Mouse (Mus musculus) forebrain, embryonic 11.5 days (tissue): Measurements from ENCODE around the gene Gm10842. TPM values are rescaled to one million over a fixed set of nuclear protein-coding genes. Genes with fewer than 3 reads are reported as not detected.

Experiments
- ATAC-seq: fragments of 200-750 bp; cut with Nextera tagmentation; replicated peaks from 2 replicates; pipeline ENCODE4 v1.8.0; 2017; ENCODE audit warnings: moderate TSS enrichment; ENCODE audit not compliant: low FRiP score
- DNase-seq: peaks from one replicate; pipeline ENCODE4 v3.0.0-alpha.2; 2017; ENCODE audit warnings: low spot score
- H3K27ac ChIP-seq: fragments of 300-500 bp; sonication (generic); 2 replicates; pipeline ENCODE4 v1.5.1; 2014; ENCODE audit warnings: low read depth, low read length
- H3K27me3 ChIP-seq: fragments of 300-500 bp; sonication (generic); 2 replicates; pipeline ENCODE4 v1.6.1; 2014; ENCODE audit warnings: mild to moderate bottlenecking, low read length, mixed read lengths; ENCODE audit not compliant: control insufficient read depth, insufficient read depth
- H3K36me3 ChIP-seq: fragments of 300-500 bp; sonication (generic); 2 replicates; pipeline ENCODE4 v1.6.1; 2014; ENCODE audit warnings: mild to moderate bottlenecking, low read length, moderate library complexity, mixed read lengths; ENCODE audit not compliant: control insufficient read depth, insufficient read depth
- H3K4me1 ChIP-seq: fragments of 300-500 bp; sonication (generic); replicated peaks from 2 replicates; pipeline ENCODE4 v1.6.1; 2014; ENCODE audit warnings: low read length, mixed read lengths; ENCODE audit not compliant: control insufficient read depth, insufficient read depth
- H3K4me2 ChIP-seq: fragments of 300-500 bp; sonication (generic); 2 replicates; pipeline ENCODE4 v1.6.1; 2014; ENCODE audit warnings: low read depth, mild to moderate bottlenecking, low read length, moderate library complexity, mixed read lengths; ENCODE audit not compliant: severe bottlenecking
- H3K4me3 ChIP-seq: fragments of 300-500 bp; sonication (generic); 2 replicates; pipeline ENCODE4 v1.5.1; 2014; ENCODE audit warnings: low read depth, low read length
- H3K9ac ChIP-seq: fragments of 300-500 bp; sonication (generic); 2 replicates; pipeline ENCODE4 v1.6.1; 2014; ENCODE audit warnings: low read length
- H3K9me3 ChIP-seq: fragments of 300-500 bp; sonication (generic); 2 replicates; pipeline ENCODE4 v1.6.1; 2016; ENCODE audit warnings: low read length, mixed read lengths; ENCODE audit not compliant: control insufficient read depth
- WGBS: fragments of 180-500 bp; shearing (Covaris S2); extraction: QIAGEN DNeasy Blood & Tissue Kit; methylation state at CpG from one replicate; pipeline ENCODE4 v1.1.7; 2014; 5-methylcytosine and 5-hydroxymethylcytosine counted together
- polyA plus RNA-seq: library from polyadenylated mRNA; unstranded; fragments of >200 nt; fragmentation: Nextera tagmentation; extraction: Ambion mirVana; gene quantifications from 2 replicates; pipeline ENCODE4 v1.2.1, GENCODE M21; 2014

The Gm10842 gene
- polyA plus RNA-seq, 1 experiment from 2014 or later, result not detected

GRCm38 (mm10) chr11:105149766-105150165, 3.1 kb downstream of the Gm10842 start:
- WGBS, result 100% methylated on average over 1 of the region's 1 CpGs
- Histone ChIP-seq H3K36me3 (no peaks in the 10 kb centered on the region), H3K4me3 (no peak overlapping the region), H3K9ac (no peak overlapping the region), H3K4me1 (peaks cover 2% of the 10 kb centered on the region; the same call in 1 of the 2 replicates), H3K9me3 (no peaks in the 10 kb centered on the region), H3K27me3 (no peaks in the 10 kb centered on the region), H3K4me2 (no peak overlapping the region), H3K27ac (no peak overlapping the region)
- ATAC-seq (no peak), DNase-seq (no peak)

DNA sequence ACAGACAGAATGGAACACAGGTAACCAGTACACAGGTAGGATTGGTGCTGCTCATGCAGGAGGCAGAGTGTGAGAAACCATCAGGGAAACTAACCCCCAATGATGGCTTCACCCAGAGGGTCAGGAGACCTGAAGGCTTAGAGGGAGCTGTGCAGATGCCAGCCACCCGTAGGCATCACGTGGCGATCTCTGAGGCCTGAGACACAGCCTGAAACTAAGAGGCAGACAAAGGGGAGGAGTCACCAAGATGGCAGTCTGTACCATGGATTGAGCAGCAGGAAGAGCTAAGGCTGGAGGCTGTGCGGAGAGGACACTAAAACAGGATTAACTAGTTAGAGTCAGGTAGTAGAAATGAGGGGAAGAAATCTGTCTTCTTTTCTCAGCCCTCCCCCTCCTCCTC, 4.0 kb downstream of the Gm10842 start:
- no peaks in the 10 kb centered on the region for H3K9me3 ChIP-seq
- peaks cover 2% of the 10 kb centered on the region; the same call in 1 of the 2 replicates for H3K4me1 ChIP-seq
- no peak overlapping the region for H3K4me3 ChIP-seq
- WGBS, result 69% methylated on average over 4 of the region's 4 CpGs
- no peak for ATAC-seq
- peak; percentile 33 for DNase-seq
- no peak overlapping the region for H3K4me2 ChIP-seq
- H3K9ac ChIP-seq, result no peak overlapping the region
- no peaks in the 10 kb centered on the region for H3K36me3 ChIP-seq
- H3K27me3 ChIP-seq, result no peaks in the 10 kb centered on the region
- H3K27ac ChIP-seq, result no peak overlapping the region

DNA sequence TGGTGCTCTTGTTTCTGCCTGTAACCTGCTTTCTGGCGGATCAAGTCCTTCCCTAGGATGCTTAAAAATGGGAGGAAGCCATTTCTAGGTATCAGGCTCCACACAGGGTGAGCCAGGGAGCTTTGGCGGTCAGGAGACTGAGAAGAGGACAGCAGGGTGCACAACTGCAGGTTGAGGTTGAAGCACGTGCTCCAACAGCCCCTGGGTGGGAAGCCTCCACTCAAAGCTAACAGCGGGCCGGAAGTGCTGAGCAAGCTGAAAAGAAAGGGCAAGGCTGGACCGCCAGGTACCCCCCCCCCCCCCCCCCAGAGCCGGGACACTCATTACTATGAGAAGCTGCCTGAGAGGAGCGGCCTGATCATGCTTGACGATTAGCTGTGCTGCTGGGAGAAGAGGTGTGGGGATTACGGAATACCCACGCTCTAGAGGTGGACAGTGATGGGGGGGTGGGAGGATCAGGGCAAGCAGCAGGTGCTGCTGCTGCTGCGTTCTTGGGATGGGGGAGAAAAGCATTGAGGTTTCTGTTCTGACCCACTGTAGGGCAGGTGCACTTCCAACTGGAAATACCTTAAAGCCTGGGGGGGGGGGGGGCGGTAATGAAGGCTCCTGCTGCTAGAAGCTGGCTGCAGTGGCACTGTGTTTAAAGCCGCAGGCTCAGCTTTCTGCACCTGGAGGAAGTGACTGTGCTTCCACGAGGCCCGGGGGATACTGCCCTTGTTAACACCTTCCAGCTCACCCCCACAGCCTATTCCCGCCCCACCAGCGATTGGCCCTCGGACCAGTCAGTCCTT, 4.7 kb downstream of the Gm10842 start:
- no peaks in the 10 kb centered on the region for H3K36me3 ChIP-seq
- H3K27me3 ChIP-seq, result no peaks in the 10 kb centered on the region
- no peak overlapping the region for H3K9ac ChIP-seq
- DNase-seq, result peak; percentile 51
- no peak overlapping the region for H3K27ac ChIP-seq
- no peak overlapping the region for H3K4me2 ChIP-seq
- no peak for ATAC-seq
- H3K9me3 ChIP-seq, result no peaks in the 10 kb centered on the region
- 25% methylated on average over 17 of the region's 19 CpGs for WGBS
- no peak overlapping the region for H3K4me3 ChIP-seq
- H3K4me1 ChIP-seq, result peaks cover 2% of the 10 kb centered on the region; the same call in 1 of the 2 replicates

DNA sequence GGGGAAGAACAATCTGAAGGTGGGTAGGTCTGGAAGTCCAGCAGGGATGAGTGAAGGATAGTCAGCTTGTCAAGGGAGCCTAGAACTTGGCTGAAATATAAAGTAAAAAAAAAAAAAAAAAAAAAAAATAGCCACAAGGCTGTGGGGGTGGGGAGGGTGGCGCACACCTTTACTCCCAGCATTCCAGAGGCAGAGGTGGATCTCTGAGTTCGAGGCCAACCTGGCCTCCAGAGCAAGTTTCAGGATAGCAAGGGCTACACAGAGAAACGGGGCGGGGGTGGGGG, 5.3 kb downstream of the Gm10842 start:
- DNase-seq (no peak), ATAC-seq (no peak)
- H3K4me3 ChIP-seq, result no peak overlapping the region
- H3K9ac ChIP-seq, result no peak overlapping the region
- no peak overlapping the region for H3K27ac ChIP-seq
- WGBS, result 80% methylated on average over 1 of the region's 4 CpGs
- no peaks in the 10 kb centered on the region for H3K27me3 ChIP-seq
- H3K4me1 ChIP-seq, result peaks cover 2% of the 10 kb centered on the region; the same call in 1 of the 2 replicates
- H3K4me2 ChIP-seq, result no peak overlapping the region
- H3K9me3 ChIP-seq, result no peaks in the 10 kb centered on the region
- H3K36me3 ChIP-seq, result no peaks in the 10 kb centered on the region

DNA sequence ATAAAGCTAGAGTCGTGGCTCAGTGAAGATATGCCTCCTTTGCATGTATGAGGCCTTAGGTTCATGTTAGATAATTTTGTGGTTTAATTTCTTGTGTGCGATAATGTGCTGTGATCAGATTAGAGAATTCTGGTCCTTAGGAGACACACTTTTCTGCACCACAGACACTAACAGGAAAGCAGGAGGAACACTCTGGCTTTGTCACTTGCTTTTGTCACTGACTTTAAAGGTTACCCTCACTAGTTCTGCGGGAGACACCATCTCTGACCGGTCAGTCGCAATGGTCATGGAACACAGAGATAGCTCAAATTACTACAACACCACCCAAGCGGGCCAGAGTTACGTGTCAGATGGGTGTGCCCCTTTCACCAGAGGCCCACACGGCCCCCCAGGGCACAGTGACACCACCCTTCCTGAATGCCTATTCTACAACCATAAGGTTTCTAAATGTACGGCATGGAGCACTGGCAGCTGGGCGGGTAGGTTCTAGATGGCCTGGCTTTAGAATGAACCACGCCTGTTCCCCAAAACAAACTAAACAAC, 5.7 kb downstream of the Gm10842 start:
- Histone ChIP-seq H3K9me3 (no peaks in the 10 kb centered on the region), H3K27me3 (no peaks in the 10 kb centered on the region), H3K36me3 (no peaks in the 10 kb centered on the region), H3K4me3 (no peak overlapping the region), H3K27ac (no peak overlapping the region), H3K9ac (no peak overlapping the region), H3K4me2 (no peak overlapping the region), H3K4me1 (peaks cover 2% of the 10 kb centered on the region; the same call in 1 of the 2 replicates)
- DNase-seq, result no peak
- 81% methylated on average over 11 of the region's 11 CpGs for WGBS
- ATAC-seq, result no peak

GRCm38 (mm10) chr11:105153068-105153833, 6.6 kb downstream of the Gm10842 start:
- H3K4me2 ChIP-seq, result no peak overlapping the region
- H3K36me3 ChIP-seq, result no peaks in the 10 kb centered on the region
- DNase-seq (peak; percentile 52), ATAC-seq (peak; percentile 39; the same call in 1 of the 2 replicates)
- WGBS, result 45% methylated on average over 12 of the region's 12 CpGs
- H3K9ac ChIP-seq, result no peak overlapping the region
- no peak overlapping the region for H3K27ac ChIP-seq
- H3K4me1 ChIP-seq, result peaks cover 2% of the 10 kb centered on the region; the same call in 1 of the 2 replicates
- no peaks in the 10 kb centered on the region for H3K9me3 ChIP-seq
- no peak overlapping the region for H3K4me3 ChIP-seq
- H3K27me3 ChIP-seq, result no peaks in the 10 kb centered on the region

- no peak for ATAC-seq
- Histone ChIP-seq H3K36me3 (no peaks in the 10 kb centered on the region), H3K4me1 (peaks cover 2% of the 10 kb centered on the region; the same call in 1 of the 2 replicates), H3K27ac (no peak overlapping the region), H3K9me3 (no peaks in the 10 kb centered on the region), H3K4me3 (no peak overlapping the region), H3K27me3 (no peaks in the 10 kb centered on the region), H3K9ac (no peak overlapping the region), H3K4me2 (no peak overlapping the region)
- DNase-seq, result peak; percentile 30
- 82% methylated on average over 4 of the region's 4 CpGs for WGBS
Observed at GRCm38 (mm10) chr11:105155915-105156314, 9.2 kb downstream of the Gm10842 start.

- Histone ChIP-seq H3K27me3 (no peaks in the 10 kb centered on the region), H3K36me3 (no peaks in the 10 kb centered on the region), H3K4me2 (no peak overlapping the region), H3K9ac (no peak overlapping the region), H3K4me1 (no peaks in the 10 kb centered on the region; the same call in 1 of the 2 replicates), H3K27ac (no peak overlapping the region), H3K9me3 (no peaks in the 10 kb centered on the region), H3K4me3 (no peak overlapping the region)
- 88% methylated on average over 19 of the region's 19 CpGs for WGBS
- DNase-seq (peak; percentile 21), ATAC-seq (no peak)
Observed at GRCm38 (mm10) chr11:105156748-105157267, 10.1 kb downstream of the Gm10842 start.
